Mouse (Mus musculus) spleen, adult 18-20 months (tissue): ENCODE measurements around the gene Ankrd40.

Experiments
- DNase-seq, 2 experiments: peaks; one replicate each; pipeline ENCODE4 v3.0.0; 2022; ENCODE audit warnings: mixed read lengths in 2 of 2

The Ankrd40 gene

GRCm38 (mm10) chr11:94323271-94323925 is 4.4 kb upstream of the Ankrd40 start:
- DNase-seq, result no peak

- DNase-seq, result no peak
These were observed 3.2 kb upstream of the Ankrd40 start for GRCm38 (mm10) chr11:94324618-94325017.

GRCm38 (mm10) chr11:94326961-94327411 is 815 bp upstream of the Ankrd40 start:
- no peak for DNase-seq

GRCm38 (mm10) chr11:94328644-94329025 is 834 bp downstream of the Ankrd40 start:
- no peak for DNase-seq

GRCm38 (mm10) chr11:94329270-94329891 is 1.6 kb downstream of the Ankrd40 start:
- no peak for DNase-seq

GRCm38 (mm10) chr11:94330211-94330610 is 2.4 kb downstream of the Ankrd40 start:
- DNase-seq, result no peak

- no peak for DNase-seq
These were observed 4.9 kb downstream of the Ankrd40 start for GRCm38 (mm10) chr11:94332726-94333125.

GRCm38 (mm10) chr11:94334386-94334968 is 6.7 kb downstream of the Ankrd40 start:
- no peak for DNase-seq

GRCm38 (mm10) chr11:94336551-94336950 is 8.8 kb downstream of the Ankrd40 start:
- no peak for DNase-seq

- no peak for DNase-seq
These were observed 10.5 kb downstream of the Ankrd40 start for GRCm38 (mm10) chr11:94338347-94338746.

GRCm38 (mm10) chr11:94339732-94340585 is 12.2 kb downstream of the Ankrd40 start:
- DNase-seq, result peak in 1 of 2 experiments; percentile 13

GRCm38 (mm10) chr11:94340948-94341933 is 13.4 kb downstream of the Ankrd40 start:
- no peak for DNase-seq

GRCm38 (mm10) chr11:94342114-94342905 is 14.5 kb downstream of the Ankrd40 start:
- no peak for DNase-seq

GRCm38 (mm10) chr11:94343955-94344358 is 16.2 kb downstream of the Ankrd40 start:
- no peak for DNase-seq

GRCm38 (mm10) chr11:94344470-94344869 is 16.7 kb downstream of the Ankrd40 start:
- no peak for DNase-seq

- no peak for DNase-seq
These were observed 18.1 kb downstream of the Ankrd40 start for GRCm38 (mm10) chr11:94345926-94346325.

GRCm38 (mm10) chr11:94346611-94347010 is 18.8 kb downstream of the Ankrd40 start:
- DNase-seq, result no peak

- no peak for DNase-seq
These were observed 19.3 kb downstream of the Ankrd40 start for GRCm38 (mm10) chr11:94347063-94347575.

- no peak for DNase-seq
These were observed 22.0 kb downstream of the Ankrd40 start for GRCm38 (mm10) chr11:94349839-94350238.

- no peak for DNase-seq
These were observed 22.5 kb downstream of the Ankrd40 start for GRCm38 (mm10) chr11:94350337-94350736.

- DNase-seq, result no peak
These were observed 23.3 kb downstream of the Ankrd40 start for GRCm38 (mm10) chr11:94351094-94351493.
